Mouse (Mus musculus) CH12.LX (cell line): ENCODE data around the gene Rora. TPM values are rescaled to one million over a fixed set of nuclear protein-coding genes. Genes with fewer than 3 reads are reported as not detected.

Experiments
- DNase-seq: peaks from one replicate; pipeline ENCODE4 v3.0.0-alpha.2; 2013; ENCODE audit errors: extremely low read depth
- H3K27ac ChIP-seq: 2 replicates; pipeline ENCODE4 v1.5.1; 2012; ENCODE audit warnings: low read depth, mild to moderate bottlenecking, control low read depth, moderate library complexity; ENCODE audit not compliant: insufficient read depth
- H3K27me3 ChIP-seq: replicated peaks from 2 replicates; pipeline ENCODE3; 2012; ENCODE audit warnings: inconsistent platforms
- H3K36me3 ChIP-seq, 2 experiments: replicated peaks in 1 of 2; 2 replicates each; pipeline versions ENCODE3 to v1.6.1; 2012; ENCODE audit warnings: inconsistent platforms in 1 of 2, low read length in 1 of 2, mild to moderate bottlenecking in 1 of 2, mixed read lengths in 1 of 2, moderate library complexity in 1 of 2; ENCODE audit not compliant: control insufficient read depth in 1 of 2, insufficient read depth in 1 of 2
- H3K4me1 ChIP-seq, 2 experiments: 2 replicates each; pipeline ENCODE4 v1.6.1; 2012; ENCODE audit warnings: inconsistent platforms in 1 of 2, moderate library complexity in 1 of 2; ENCODE audit not compliant: insufficient read depth in 2 of 2, control insufficient read depth in 1 of 2
- H3K4me2 ChIP-seq: 2 replicates; pipeline ENCODE4 v1.6.1; 2012; ENCODE audit warnings: low read depth, mild to moderate bottlenecking, control low read depth; ENCODE audit not compliant: poor library complexity, insufficient read depth, severe bottlenecking
- H3K4me3 ChIP-seq, 3 experiments: fragments of 150-350 bp in 1 of 3; sonication (generic) in 1 of 3; replicated peaks in 1 of 3; 2 replicates each; pipeline versions ENCODE3 to v1.5.1; 2011 to 2012; ENCODE audit warnings: low read depth in 2 of 3, low read length in 2 of 3, mild to moderate bottlenecking in 2 of 3, moderate library complexity in 2 of 3, control low read depth in 1 of 3, improper control_type of control experiment in 1 of 3, inconsistent platforms in 1 of 3, mixed read lengths in 1 of 3; ENCODE audit not compliant: poor library complexity in 1 of 3
- H3K79me2 ChIP-seq: replicated peaks from 2 replicates; pipeline ENCODE4 v1.6.1; 2012; ENCODE audit warnings: mild to moderate bottlenecking, moderate library complexity; ENCODE audit not compliant: control insufficient read depth, poor library complexity, insufficient read depth, severe bottlenecking; ENCODE audit errors: extremely low read depth
- H3K9ac ChIP-seq: 2 replicates; pipeline ENCODE4 v1.6.1; 2012; ENCODE audit warnings: low read depth, mild to moderate bottlenecking, control low read depth, moderate library complexity; ENCODE audit not compliant: insufficient read depth
- H3K9me3 ChIP-seq: replicated peaks from 2 replicates; pipeline ENCODE3; 2012; ENCODE audit warnings: low read length, inconsistent platforms, mixed read lengths
- BHLHE40 ChIP-seq: IDR thresholded peaks from 2 replicates; pipeline ENCODE4 v1.6.1; 2011; ENCODE audit warnings: mild to moderate bottlenecking, low read depth, low read length, improper control_type of control experiment
- CHD2 ChIP-seq: IDR thresholded peaks from 2 replicates; pipeline ENCODE4 v1.6.1; 2011; ENCODE audit warnings: low read length, improper control_type of control experiment
- CTCF ChIP-seq, 2 experiments: IDR thresholded peaks in 1 of 2; conservative IDR thresholded peaks in 1 of 2; 2 replicates each; pipeline ENCODE4 v1.5.1; 2011 to 2012; ENCODE audit warnings: low read depth in 2 of 2, low read length in 2 of 2, improper control_type of control experiment in 1 of 2, inconsistent platforms in 1 of 2, mild to moderate bottlenecking in 1 of 2, moderate library complexity in 1 of 2
- ELF1 ChIP-seq: IDR thresholded peaks from 2 replicates; pipeline ENCODE4 v1.6.1; 2014; ENCODE audit warnings: low read depth, mild to moderate bottlenecking, inconsistent platforms, low read length, improper control_type of control experiment
- ETS1 ChIP-seq: conservative IDR thresholded peaks from 2 replicates; pipeline ENCODE4 v1.6.1; 2012; ENCODE audit warnings: low read depth, mild to moderate bottlenecking, inconsistent platforms, low read length, improper control_type of control experiment, moderate library complexity
- GABPA ChIP-seq: IDR thresholded peaks from 2 replicates; pipeline ENCODE4 v1.6.1; 2012; ENCODE audit warnings: low read depth, low read length, improper control_type of control experiment, inconsistent platforms; ENCODE audit not compliant: insufficient replicate concordance
- IRF4 ChIP-seq: IDR thresholded peaks from 2 replicates; pipeline ENCODE4 v1.6.1; 2014; ENCODE audit warnings: low read depth, mild to moderate bottlenecking, inconsistent platforms, low read length, improper control_type of control experiment
- JUN ChIP-seq: IDR thresholded peaks from 2 replicates; pipeline ENCODE4 v1.6.1; 2011; ENCODE audit warnings: low read depth, mild to moderate bottlenecking, low read length, improper control_type of control experiment, moderate library complexity; ENCODE audit not compliant: insufficient read depth
- JUND ChIP-seq: conservative IDR thresholded peaks from 2 replicates; pipeline ENCODE4 v1.6.1; 2011; ENCODE audit warnings: low read depth, low read length, improper control_type of control experiment
- MAFK ChIP-seq: IDR thresholded peaks from 2 replicates; pipeline ENCODE4 v1.6.1; 2011; ENCODE audit warnings: low read length, improper control_type of control experiment; ENCODE audit not compliant: insufficient replicate concordance
- MAX ChIP-seq: IDR thresholded peaks from 2 replicates; pipeline ENCODE4 v1.6.1; 2011; ENCODE audit warnings: low read length, improper control_type of control experiment
- MXI1 ChIP-seq: IDR thresholded peaks from 2 replicates; pipeline ENCODE4 v1.6.1; 2011; ENCODE audit warnings: mild to moderate bottlenecking, low read depth, low read length, improper control_type of control experiment
- NELFE ChIP-seq: IDR thresholded peaks from 2 replicates; pipeline ENCODE4 v1.6.1; 2011; ENCODE audit warnings: low read depth, low read length, improper control_type of control experiment
- NRF1 ChIP-seq: IDR thresholded peaks from 2 replicates; pipeline ENCODE4 v1.6.1; 2014; ENCODE audit warnings: low read depth, mild to moderate bottlenecking, inconsistent platforms, low read length, improper control_type of control experiment, moderate library complexity
- PAX5 ChIP-seq: IDR thresholded peaks from 2 replicates; pipeline ENCODE4 v1.6.1; 2012; ENCODE audit warnings: low read length, inconsistent platforms, mixed read lengths
- POLR2A ChIP-seq: IDR thresholded peaks from 2 replicates; pipeline ENCODE4 v1.6.1; 2011; ENCODE audit warnings: low read depth, mild to moderate bottlenecking, improper control_type of control experiment, low read length
- POLR2AphosphoS2 ChIP-seq: IDR thresholded peaks from 2 replicates; pipeline ENCODE4 v1.6.1; 2011; ENCODE audit warnings: low read depth, low read length, improper control_type of control experiment
- RAD21 ChIP-seq: IDR thresholded peaks from 2 replicates; pipeline ENCODE4 v1.6.1; 2011; ENCODE audit warnings: low read depth, mild to moderate bottlenecking, low read length, improper control_type of control experiment, moderate library complexity
- RCOR1 ChIP-seq: conservative IDR thresholded peaks from 2 replicates; pipeline ENCODE4 v1.6.1; 2012; ENCODE audit warnings: low read depth, mild to moderate bottlenecking, inconsistent platforms, low read length, improper control_type of control experiment
- SMC3 ChIP-seq: IDR thresholded peaks from 2 replicates; pipeline ENCODE4 v1.6.1; 2011; ENCODE audit warnings: low read depth, low read length, improper control_type of control experiment
- TBP ChIP-seq: conservative IDR thresholded peaks from 2 replicates; pipeline ENCODE4 v1.6.1; 2011; ENCODE audit warnings: low read depth, low read length, improper control_type of control experiment
- UBTF ChIP-seq: IDR thresholded peaks from 2 replicates; pipeline ENCODE4 v1.6.1; 2012; ENCODE audit warnings: low read depth, mild to moderate bottlenecking, inconsistent platforms, low read length, improper control_type of control experiment, moderate library complexity
- ZC3H11A ChIP-seq: IDR thresholded peaks from 2 replicates; pipeline ENCODE4 v1.6.1; 2012; ENCODE audit warnings: low read depth, mild to moderate bottlenecking, inconsistent platforms, low read length, improper control_type of control experiment
- ZMIZ1 ChIP-seq: IDR thresholded peaks from 2 replicates; pipeline ENCODE4 v1.6.1; 2012; ENCODE audit warnings: low read depth, mild to moderate bottlenecking, inconsistent platforms, low read length, improper control_type of control experiment
- dilution Hi-C: fragments of 300-500 bp; cut with MboI; formaldehyde crosslinking; loops from 2 replicates; pipeline ENCODE4 v1.14.3; 2020; ENCODE audit warnings: low sequenced_read_pairs; ENCODE audit not compliant: extremely low pct_unique_long_range_greater_than_20kb, extremely low pct_ligation_motif_present
- in situ Hi-C: fragments of 300-500 bp; cut with MboI; formaldehyde crosslinking; loops from 3 replicates; pipeline ENCODE4 v1.14.3; 2019; ENCODE audit warnings: low sequenced_read_pairs, low pct_ligation_motif_present, low pct_unique_long_range_greater_than_20kb, mixed read lengths
- polyA plus RNA-seq: library from polyadenylated mRNA; unstranded; fragments of >175 nt; gene quantifications from 2 replicates; pipeline ENCODE4 v1.2.1, GENCODE M21; 2012; ENCODE audit warnings: low read depth; ENCODE audit not compliant: insufficient read length
- total RNA-seq, 2 experiments: library from RNA; depleted of rRNA; stranded (reverse); fragments of 300-350 nt in 1 of 2; fragments of >200 nt in 1 of 2; gene quantifications; 2 replicates each; pipeline ENCODE4 v1.2.3; 2012 to 2014

The Rora gene
- total and polyA plus RNA-seq, 3 experiments, result 0.36 to 0.66 (median 0.64) TPM

DNA sequence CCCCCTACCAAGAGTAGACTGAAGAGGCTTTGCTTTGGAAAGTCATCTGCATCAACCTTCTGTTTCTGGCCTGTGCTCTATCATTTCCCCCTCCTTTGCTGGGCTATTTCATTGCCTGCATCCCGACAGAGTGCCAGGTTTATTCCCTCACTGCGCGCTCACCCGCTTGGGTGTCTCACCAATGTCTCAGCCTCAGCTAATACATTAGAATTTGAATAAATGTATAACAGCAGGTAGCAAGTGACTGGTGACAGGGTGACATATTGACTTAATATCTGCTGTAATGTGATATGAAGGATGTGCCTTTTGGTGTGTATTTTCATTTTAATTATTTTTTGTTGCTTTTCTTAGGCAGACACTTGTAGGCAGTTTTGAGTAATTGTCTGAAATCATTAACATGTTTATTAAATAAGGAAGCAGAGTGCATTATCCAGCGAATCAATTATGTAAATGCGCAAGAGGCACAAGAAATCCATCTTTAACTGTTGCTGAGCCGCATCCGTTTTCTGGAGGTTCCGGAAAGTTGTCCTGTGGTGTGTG, 83.7 kb downstream of the Rora start:
- dilution Hi-C loops (no loop called here), in situ Hi-C loops (no loop called here)
- H3K36me3 ChIP-seq, result no peaks in the 10 kb centered on the region
- H3K9ac ChIP-seq, result no peak overlapping the region
- no peaks in the 10 kb centered on the region for H3K79me2 ChIP-seq
- no peak for DNase-seq
- H3K27ac ChIP-seq, result no peak overlapping the region
- peaks cover 54% of the 10 kb centered on the region for H3K9me3 ChIP-seq
- TF ChIP-seq POLR2AphosphoS2 (no peak), ZC3H11A (no peak), MAX (no peak), JUN (no peak), UBTF (no peak), NELFE (no peak), RAD21 (no peak), MXI1 (no peak), RCOR1 (no peak), CHD2 (no peak), MAFK (no peak), BHLHE40 (no peak), PAX5 (no peak), TBP (no peak)
- H3K4me1 ChIP-seq, result no peaks in the 10 kb centered on the region
- no peaks in the 10 kb centered on the region for H3K27me3 ChIP-seq
- no peak overlapping the region for H3K4me3 ChIP-seq
- no peak overlapping the region for H3K4me2 ChIP-seq

DNA sequence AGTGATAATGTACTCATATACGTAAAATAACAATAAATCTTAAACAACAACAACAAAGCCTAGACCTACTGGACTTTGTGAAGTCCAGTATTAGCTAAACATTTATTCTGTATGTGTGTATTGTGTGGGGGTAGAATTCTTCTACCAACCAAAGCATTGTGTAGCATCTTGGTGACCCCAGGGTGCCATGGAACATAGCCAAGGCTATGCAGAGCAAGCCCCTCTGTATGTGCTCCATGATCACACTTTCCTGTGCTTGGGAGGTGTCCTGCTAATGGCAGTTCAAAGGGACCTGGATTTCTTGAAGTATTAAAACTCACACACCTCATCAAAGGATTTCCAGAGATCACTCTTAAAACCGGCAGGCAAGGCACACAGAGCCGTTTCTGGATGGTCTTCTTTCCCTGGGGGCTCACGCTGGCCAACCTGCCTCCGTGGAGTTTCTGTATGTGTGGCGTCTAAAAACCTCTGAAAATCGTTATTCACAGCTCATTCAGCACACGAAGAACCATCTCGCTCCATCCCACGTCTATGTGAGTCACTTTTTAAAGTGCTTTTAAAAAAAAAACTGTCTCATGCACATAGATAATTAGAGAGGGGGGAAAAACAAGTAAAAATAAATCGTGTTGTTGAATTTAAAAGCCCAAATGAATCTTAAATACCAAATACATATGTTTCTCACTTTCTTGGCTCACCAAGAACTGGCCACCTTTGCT, 92.5 kb downstream of the Rora start:
- in situ Hi-C loops (no loop called here), dilution Hi-C loops (no loop called here)
- TF ChIP-seq NRF1 (no peak), UBTF (no peak), POLR2AphosphoS2 (no peak), MXI1 (no peak), RAD21 (no peak), SMC3 (no peak), ETS1 (no peak), NELFE (no peak), JUND (no peak), GABPA (no peak), ZMIZ1 (no peak), BHLHE40 (no peak), PAX5 (no peak), ELF1 (no peak), POLR2A (no peak), IRF4 (no peak), CTCF (conservative IDR thresholded peaks at IDR 0.05 in 1 of 2, IDR thresholded peaks at IDR 0.05 in 1 of 2; ENCODE audit: low read depth in 2 of 2, low read length in 2 of 2) (no peak)
- Histone ChIP-seq H3K9ac (no peak overlapping the region), H3K27ac (no peak overlapping the region), H3K9me3 (peaks cover 36% of the 10 kb centered on the region), H3K36me3 (no peaks in the 10 kb centered on the region), H3K4me1 (no peaks in the 10 kb centered on the region), H3K4me3 (no peak overlapping the region), H3K27me3 (no peaks in the 10 kb centered on the region), H3K4me2 (no peak overlapping the region), H3K79me2 (no peaks in the 10 kb centered on the region)
- no peak for DNase-seq
